Mouse (Mus musculus) lung, adult 18-20 months (tissue): Measurements from ENCODE around the gene Ube4b.

Source experiments
- DNase-seq, 2 experiments: peaks; one replicate each; pipeline ENCODE4 v3.0.0; 2022; ENCODE audit warnings: mixed read lengths in 2 of 2

Ube4b gene

DNA sequence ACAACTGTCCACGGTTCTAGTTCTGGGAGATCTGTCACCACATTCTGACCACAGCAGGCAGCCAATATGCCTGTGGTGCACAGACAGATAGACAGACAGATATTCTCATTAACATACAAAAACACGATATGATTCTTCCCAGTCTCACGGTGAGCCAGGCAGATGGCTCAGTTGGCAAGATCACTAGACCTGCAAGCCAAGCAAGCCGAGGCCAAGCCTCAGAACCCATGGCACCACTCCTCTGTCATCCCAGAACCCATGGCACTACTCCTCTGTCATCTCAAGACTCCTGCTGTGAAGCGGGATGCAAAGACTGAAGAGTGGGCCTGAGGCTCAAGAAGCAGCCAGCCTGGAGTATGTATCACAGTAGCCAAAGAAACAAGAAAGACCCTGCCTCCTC is 3.0 kb upstream of the Ube4b start:
- DNase-seq: no peak

DNA sequence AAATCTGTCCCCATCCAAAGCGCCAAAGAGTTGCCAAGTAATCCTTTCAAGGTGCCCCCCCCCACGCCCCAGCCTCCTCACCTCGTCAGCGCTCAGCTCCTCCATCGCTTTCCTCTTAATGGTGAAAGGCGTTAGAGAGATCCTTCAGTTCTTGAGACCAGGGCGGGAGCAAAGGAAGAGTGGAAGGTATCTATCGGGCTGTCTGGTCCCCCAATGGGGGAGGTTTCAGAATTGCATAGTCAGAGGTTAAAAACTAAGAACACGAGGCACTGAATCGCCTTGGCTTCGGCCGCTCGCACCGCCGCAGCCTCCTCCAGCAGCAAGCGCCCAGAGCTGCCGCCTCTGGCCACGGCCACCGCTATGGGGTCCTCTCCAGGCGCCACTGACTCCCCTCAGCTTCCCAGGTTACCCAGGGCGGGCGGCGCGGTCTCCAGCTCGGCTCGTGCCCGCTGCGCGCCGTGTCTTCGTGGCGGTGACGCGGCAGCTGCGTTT is 702 bp downstream of the Ube4b start:
- DNase-seq: peak in 1 of 2 experiments; percentile 17

DNA sequence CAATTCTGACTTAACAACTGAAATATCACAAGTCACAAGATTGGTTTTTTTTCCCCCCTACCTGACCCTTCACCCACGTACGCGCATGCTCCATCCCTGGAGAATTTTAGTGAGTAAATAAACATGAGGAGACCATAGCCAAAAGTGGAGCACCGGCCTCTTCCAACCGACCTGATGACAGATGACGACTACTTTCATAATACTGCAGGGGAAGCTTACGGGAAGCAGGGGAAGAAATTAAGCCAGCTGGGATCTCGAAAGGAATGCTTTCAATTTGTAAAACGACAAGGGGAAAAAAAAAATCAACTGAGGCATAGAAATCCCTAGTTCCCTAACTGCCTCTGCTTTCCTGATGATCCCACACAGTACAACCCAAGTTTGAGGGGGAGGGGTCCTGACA is 1.8 kb downstream of the Ube4b start:
- DNase-seq: peak in 1 of 2 experiments; percentile 46

DNA sequence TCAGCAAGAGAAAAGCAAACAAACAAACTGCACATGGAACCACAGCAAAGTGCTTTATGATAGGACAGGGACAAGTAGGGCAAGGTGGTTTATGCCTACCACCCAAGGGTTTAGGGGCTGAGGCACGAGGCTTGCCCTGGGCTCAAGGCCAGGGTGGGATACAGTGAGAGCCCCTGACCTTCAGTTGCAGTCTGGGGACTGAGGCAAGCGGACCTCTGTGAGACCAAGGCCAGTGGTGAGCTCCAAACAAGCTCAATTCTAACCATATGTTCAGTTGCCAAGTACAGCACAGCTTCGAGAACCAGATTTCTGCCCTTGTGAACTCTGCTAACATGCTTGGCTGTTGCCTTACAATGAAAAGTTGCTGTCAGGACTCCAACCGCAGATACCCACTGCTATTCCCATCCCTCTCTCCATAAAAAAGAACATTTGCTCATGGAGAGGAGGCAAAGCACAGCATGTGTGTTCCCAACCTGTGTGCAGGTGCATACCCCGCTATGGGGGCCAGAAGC is 8.6 kb downstream of the Ube4b start:
- no peak for DNase-seq

DNA sequence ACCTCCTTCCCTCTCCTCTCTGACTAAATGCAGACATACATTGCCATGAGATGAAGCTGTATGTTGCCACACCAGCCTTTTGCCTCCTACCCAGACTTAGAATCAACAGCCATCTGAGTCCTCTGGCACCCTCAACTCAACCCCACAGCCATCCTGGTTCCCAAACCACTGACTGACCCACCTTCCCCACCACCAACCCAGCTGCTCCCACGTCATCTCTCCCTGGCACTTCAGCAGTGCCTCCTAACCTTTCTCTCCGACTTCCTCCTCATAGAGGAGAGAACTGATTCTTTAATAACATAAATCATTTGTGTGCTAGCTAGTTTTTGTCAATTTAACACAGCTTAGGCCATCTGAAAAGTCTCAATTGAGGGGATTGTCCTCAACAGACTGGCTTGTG is 9.6 kb downstream of the Ube4b start:
- DNase-seq: no peak

DNA sequence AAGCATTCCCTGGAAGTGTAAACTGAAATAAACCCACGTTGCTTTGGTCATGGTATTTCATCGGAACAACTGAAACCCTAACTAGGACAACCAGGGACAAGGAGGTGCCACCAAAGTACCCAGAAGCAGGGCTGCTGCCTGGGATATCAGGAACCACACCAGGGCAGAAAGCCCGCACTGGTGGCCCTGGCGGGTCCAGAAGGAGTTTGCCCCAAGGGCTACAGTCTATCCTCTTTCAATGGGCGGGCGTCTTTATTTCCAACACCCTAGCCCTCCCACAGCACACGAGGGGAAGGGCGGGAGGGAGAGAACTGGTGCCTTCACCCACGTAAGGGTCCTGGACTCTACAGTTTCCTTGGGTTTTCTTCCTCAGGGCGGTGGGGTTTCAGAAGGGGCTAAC is 10.1 kb downstream of the Ube4b start:
- DNase-seq: no peak

DNA sequence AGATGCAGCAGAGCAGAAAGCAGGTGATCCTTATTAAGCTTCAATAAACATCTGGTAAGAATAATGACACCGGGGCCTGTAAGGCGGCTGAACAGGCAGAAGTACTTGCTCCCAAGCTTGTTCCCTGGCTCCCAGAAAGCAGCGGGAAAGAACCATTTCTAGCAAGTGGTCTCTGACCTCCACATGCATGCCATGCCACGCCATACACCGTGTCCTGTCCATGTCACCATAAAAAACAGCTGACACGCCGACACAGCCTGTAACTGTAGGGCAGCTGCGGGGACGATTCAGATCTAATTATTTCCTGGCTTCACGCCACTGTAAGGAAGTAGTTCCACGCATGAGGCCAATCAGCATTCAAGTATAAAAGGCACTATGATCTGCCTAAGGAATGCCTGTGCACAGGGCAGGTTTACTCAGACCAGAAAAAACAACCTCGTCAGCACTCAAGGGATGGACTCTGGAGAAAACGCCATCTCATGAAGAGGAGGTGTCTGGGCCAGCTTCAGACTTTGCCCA is 10.8 kb downstream of the Ube4b start:
- DNase-seq: no peak

DNA sequence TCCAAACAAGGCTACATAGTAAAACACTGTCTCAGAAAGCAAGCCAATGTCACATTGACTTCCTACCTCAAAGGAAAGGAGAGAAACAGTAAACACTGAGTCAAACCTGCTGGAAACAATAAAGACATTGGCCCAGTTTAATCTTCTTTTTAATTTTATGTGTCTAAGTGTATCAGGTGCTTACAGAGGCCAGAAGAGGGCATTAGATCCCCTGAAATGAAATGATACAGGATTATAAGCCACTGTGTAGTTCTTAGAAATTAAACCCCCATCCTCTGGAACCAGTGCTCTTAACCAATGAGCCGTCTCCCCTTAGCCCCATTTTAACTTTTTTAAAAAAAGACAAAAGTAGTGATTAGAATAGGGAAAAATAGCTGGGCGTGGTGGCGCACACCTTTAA is 12.3 kb downstream of the Ube4b start:
- DNase-seq: no peak

DNA sequence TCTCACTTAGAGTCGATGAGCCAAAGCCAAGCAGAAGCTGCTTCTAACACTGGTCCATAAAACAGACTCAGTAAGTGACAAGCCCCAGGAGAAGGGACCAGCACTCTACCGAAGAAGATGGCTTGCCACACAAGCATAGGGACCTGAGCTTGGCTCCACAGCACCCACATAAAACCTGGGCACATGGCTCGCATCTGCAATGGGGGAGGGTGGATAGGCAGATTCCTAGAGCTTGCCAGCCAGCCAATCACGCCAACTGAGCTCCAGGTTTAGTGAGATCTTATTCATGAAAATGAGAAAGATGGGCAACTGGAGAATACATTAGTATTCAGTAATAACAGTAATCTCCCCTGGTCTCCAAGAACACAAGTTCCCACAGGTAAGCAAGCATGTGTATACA is 16.8 kb downstream of the Ube4b start:
- DNase-seq: no peak

DNA sequence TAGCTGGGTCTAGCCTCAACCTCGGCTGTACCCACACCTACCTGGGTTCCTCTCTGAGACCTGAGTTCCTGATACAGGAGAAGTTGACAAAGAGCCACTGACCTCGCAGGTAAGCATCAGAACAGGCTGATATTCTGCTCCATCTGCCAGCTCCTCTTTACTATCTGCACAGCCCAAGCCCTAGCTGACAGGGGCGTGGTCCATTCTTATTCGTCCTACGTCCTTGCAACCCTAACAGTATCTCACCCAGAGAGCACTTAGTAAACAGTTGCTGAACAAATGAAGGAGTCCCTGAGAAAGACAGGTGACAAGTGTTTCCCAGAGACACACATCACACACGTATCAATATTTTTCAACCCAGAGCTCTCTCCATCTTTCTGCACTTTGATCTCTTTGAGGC is 18.2 kb downstream of the Ube4b start:
- DNase-seq: no peak

DNA sequence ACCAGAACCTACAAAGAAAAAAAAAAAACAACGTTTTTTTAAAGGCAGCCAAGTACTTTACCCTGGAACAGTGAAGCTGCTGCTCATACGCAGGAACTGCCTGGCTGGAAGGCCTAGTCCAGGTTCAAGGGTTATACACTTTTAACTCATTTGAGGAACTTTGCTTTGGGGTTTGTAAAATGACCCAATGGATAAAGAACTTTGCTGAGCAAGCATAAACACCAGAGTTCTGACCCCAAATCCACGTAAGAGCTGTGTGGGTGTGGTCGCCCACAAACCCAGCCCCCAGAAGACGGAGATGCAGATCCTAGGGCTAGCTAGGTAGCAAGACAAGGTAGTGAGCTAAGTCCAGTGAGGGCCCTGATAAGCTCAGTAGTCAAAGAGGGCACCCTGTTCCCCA is 19.1 kb downstream of the Ube4b start:
- DNase-seq: no peak

DNA sequence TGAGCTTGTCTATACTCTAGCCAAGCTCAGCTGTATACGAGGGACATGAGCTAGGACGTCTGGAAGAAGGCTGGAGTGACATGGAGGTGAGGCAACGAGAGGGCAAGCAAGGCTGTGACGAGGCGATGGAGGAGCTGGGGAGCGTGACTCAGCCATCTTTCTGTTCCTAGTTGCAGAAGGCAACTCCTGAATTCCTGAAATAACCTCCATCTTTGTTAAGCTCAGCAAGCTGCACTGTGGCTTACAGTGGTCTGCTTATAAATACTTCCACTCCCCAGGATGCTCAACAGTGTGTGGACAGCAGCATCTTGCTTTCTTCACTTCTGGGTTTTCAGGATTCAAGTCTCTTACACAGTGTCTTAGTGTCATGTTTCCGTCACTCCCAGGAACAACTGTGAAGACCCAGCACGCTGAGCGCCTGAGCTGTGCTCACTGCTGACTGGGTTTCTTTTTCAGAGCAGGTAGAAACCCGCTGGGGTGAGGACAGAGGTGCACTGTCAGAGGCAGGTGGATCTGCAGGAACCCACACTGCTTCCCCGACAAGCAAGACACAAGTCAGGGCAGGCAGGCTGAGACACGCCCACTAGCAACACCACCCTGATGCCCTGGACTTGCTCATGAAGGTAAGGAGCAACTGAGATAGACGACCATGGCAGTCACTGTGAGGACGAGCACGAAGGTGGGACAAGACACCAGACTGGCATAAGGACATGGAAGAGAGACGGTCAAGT is 20.7 kb downstream of the Ube4b start:
- DNase-seq: no peak

DNA sequence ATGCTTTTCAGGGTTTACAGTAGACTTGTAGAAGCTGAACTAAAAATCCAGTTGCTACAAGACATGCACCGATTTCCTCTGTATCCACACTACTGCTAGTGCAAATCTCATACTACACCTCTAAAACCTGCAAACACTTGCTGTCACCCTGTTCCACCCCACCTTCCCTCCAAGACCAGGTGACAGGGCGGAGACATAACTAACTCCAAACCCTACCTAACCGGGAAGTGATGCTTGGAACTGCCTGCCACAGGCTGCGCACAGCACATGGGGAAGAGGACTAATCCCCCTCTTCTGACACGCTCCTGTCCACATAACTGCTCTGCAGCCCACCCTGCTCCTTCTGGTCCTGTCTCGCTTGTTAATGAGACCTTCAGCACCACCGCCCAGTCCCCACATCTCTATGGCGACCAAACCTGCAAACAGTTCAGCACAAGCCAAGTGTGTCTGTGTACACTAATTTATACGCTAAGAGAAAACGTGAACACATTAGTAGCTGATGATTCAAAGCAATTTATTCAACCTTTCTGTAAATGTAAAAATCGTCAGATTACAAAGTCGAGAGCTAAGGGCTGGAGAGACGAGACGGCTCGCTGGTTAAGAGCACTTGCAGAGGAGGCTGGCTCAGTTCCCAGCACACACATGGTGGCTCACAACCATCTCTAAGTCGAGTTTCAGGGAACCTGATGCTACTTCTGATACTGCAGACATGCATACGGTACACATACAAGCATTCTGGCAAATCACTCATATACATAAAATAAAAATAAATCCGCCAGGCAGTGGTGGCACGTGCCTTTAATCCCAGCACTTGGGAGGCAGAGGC is 21.7 kb downstream of the Ube4b start:
- peak in 1 of 2 experiments; percentile 14 for DNase-seq

DNA sequence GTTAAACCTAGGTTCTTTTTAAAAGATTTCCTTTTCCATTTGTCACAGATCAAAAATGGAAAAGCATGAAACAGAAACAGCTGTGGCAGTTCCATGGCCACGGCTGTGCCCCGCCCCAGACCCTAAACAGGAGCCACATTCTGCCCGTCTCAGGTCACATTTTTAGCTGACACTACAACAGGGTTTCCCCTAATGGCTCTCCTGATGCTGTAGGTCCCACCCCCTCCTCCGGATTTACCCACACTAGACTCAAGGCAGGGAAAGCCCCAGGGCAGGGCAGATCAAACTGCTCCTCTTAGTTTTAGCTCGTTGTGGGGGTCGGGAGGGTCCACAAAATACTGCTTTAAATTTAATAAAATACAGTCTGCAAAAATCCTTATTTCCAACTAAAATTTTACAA is 23.5 kb downstream of the Ube4b start:
- no peak for DNase-seq

DNA sequence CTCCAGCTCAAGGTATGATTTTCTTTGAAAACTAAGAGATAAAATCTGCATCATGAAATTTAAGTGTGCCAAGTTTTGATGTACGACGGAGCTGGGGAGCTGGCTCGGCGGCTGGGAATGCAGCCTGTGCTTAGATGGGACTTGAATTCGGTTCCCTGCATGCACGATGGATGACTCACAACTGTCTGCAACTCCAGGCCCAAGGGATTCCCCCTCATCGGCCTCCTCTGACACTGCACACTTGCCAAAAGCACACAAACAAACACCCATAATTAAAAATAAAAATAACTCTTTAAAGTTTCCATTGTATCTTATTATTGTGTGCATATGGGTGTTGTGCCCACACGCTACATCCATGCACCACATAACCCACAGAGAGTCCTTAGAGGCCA is 25.0 kb downstream of the Ube4b start:
- DNase-seq: no peak

DNA sequence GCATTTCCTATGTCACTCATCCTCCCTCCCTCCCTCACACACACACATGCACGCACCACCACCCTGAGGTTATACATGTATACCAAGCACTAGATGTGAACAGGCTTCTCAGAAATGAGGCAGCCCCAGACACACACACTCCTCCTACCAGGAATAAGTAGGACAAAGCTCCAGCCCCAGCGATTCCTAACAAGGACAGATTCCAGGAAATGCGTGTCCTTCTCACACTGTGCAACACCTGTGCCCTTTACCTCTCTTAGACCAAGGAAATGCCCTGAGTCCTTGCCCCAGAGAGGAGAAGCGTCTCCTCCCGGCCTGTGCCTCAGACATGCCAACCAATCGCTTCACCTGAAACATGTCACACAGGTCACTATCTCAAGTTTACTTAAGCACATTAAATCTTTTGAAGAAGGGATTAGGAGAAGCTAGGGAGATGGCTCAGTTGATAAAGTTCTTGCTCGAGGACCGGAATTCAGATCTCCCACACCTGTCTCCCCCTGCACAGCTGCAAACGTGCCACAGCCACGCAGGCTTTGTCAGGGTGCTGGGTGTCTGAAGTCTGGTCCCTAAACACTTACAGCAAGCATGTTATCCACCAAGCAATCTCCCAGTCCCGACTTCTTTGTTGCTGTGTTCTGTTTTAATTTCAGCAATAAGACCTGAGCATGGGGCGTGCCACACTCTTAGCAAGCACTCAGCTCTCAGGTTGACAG is 25.5 kb downstream of the Ube4b start:
- DNase-seq: no peak

DNA sequence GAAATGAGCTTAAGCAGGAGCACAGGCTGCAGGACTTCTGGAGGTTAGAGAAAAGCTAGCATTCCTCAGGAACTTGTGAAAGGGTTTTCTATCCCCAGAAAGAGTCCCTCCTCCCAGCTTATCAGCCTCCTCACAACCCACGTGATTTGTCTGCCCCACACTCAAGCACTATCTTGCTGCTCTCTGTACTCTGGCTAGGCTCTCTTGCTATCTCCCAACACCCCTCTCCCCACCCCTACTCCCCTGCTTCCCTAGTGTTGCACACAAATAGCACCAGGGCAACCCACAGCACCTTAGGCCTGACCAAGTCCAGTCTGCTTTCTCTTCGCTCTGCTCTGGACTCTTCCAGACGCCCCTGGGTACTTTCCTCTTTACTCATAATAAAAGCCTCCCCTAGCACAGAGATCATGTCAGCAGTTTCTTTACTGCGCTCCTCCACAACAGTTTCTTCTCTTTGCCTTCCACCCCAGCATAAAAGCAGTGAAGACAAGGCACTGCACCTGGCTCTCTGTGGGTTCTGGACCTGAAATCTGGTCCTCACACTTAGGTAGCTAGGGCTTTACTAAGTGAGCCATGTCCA is 27.1 kb downstream of the Ube4b start:
- peak in 1 of 2 experiments; percentile 24 for DNase-seq

DNA sequence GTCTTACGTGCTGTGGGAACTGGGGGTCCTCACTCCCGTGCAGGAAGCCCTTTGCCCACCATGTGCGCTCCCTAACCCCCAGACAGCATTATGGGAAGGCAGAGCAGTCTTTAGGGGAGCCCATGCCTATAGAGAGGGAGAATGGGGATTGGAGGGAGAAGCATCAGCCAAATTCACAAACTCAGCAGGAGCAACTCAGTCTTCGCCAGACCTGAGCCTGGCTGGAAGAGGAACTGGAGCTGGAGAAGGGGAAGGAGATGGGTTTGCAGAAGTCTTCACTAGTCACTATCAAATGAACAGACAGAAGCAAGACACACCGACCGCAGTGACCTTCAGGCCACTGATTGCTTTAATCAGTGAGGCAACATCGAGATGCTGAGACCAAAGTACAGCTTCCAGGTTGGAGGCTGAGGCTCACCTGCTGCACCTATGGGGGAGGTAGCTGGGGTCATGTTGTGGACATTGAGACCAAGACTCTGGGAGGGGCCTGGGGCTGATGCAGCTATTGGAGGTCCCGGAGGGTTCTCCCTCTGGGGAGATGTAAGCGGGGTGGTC is 28.3 kb downstream of the Ube4b start:
- no peak for DNase-seq

DNA sequence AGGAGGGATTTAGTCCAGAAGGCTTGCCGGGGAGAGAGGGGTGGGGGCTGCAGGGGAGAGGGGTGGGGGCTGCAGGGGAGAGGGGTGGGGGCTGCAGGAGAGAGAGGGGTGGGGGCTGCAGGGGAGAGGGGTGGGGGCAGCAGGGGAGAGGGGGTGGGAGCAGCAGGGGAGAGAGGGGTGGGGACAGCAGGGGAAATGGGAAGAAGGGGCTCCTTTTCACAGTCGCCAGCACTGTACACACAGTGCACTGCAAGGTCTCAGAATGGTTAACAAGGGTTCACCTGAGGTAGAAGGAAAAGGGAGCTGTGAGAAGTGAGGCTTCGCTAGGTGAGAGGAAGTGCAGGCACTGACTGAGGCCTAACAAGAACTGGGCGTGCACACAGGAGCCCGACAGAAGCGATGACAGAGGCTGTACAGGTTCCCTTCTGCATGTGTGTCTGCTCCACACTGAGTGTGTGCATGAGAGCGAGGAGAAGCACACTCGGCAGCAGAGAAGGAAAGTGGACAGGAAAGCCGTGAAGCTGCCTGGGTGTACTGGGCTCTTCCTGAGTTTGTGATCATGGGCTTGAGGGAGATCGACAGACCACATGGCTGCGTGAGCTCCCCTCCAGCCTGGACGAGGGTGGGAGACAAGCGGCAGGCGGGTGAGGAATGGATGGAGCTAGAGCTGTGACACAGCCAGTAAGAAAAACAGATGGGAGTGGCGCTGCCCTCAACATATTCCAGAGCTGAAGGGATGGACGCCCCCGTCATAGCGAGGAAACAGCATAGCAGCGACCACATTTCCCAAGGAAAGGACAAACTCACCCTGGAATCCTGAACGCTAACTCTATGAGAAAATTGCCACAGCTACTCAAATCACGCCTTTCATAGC is 29.9 kb downstream of the Ube4b start:
- no peak for DNase-seq

DNA sequence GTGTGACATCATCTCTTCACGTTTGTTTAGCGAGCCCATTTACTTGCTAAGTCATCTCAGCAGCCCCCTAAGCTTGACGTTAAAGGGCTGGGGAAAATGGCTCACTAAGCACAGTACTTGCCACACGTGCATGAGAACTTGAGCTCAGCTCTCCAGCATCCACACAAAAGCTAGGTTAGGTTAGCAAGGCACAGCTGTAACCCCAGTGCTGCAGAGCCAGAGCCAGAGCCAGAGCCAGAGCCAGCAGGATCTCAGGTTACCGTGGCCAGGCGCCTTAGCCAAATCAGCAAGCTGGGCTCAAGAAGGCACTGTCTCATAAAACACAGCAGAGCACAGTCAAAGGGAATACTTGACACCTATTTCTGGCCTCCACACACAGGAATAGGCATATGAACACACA is 31.0 kb downstream of the Ube4b start:
- DNase-seq: peak in 1 of 2 experiments; percentile 15

DNA sequence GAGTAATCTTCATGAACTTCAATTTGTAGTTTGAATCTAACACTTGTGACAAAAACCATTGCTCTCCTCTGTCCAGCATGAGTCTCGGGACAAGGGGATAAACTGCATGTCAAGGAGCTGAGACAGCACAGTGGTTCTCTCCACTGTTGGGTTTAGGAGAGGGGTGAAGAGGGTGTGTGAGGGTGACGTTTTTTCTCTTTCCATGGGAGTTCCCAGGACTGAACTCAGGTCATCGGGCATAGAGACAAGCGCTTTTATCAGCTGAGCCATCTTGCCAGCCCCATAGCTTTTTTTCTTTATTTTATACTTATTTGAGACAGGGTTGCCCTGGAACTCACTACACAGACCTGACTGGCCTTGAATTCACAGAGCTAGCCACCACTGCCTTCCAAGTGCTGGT is 32.3 kb downstream of the Ube4b start:
- no peak for DNase-seq
